9 mouse cellular contexts compared by ENCODE assay signal in the genomic region with DNA sequence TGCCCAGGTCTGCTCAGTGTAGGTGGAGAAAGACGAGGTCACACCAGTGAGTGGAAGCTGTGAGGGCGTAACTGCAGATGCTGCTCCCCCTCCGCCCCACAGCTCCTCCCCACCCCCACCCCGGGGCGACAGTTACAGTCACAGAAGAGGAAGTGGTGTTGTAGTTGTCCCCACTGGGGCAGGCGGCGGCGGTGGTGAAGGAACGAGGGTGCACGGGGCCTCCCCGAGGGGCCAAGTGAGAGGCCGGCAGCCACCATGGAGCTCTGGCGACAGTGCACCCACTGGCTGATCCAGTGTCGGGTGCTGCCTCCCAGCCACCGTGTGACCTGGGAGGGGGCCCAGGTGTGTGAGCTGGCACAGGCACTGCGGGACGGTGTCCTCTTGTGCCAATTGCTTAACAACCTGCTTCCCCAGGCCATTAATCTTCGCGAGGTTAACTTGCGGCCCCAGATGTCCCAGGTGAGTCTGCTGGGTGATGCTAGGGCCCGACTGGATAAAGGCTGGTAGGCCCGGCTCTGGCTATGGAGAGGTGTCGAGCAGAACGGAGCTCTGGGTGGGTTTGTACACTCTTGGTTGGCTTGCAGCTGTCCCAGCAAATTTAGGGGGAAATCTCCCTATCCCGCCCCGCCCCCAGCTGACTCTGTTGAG. TPM values are rescaled to one million over a fixed set of nuclear protein-coding genes. Genes with fewer than 3 reads are reported as not detected.
DNase-seq lines count a peak whose midpoint lies in the region; ATAC-seq and TF ChIP-seq lines count a peak whose summit lies in the region.
"Had no signal": no experiment of that assay in that cellular context is flagged by ENCODE, and none has a peak within 500 bp of the region (broad histone marks: within the 10 kb centered on the region; RNA-seq: fewer than 3 reads in every experiment).

Gene Vav1, plus strand, starts transcription at position 158 of the 648 bp plus-strand sequence.

- intact Hi-C loops in heart, adult 2 months (cut with DNase I) = no loop called here

- no peak within 1 kb of the TSS; the same call in 1 of the 2 replicates for H3K4me3 ChIP-seq in heart, adult 2 months
- peak within 1 kb of the TSS; percentile 93 for H3K4me3 ChIP-seq in G1E (ENCODE audit: low read depth, low read length)
- H3K4me3 ChIP-seq in liver, embryonic 16.5 days (ENCODE audit: low read depth, low read length) = peak within 1 kb of the TSS; percentile 52
- no peak within 1 kb of the TSS for H3K4me3 ChIP-seq in midbrain, embryonic 11.5 days (ENCODE audit: low read depth, low read length)
- H3K4me3 ChIP-seq: midbrain, embryonic 10.5 days had no signal

- ATAC-seq in G1E (ENCODE audit: extremely low read depth, insufficient number of reproducible peaks, low FRiP score, poor library complexity, severe bottlenecking) = peak; percentile 73
- peak; percentile 19 for ATAC-seq in liver, embryonic 16.5 days (ENCODE audit: low read depth)
- no peak for ATAC-seq in midbrain, embryonic 11.5 days (ENCODE audit: low FRiP score)

- 52% methylated on average over 26 of the region's 26 CpGs for WGBS in heart, adult 2 months
- 14% methylated on average over 26 of the region's 26 CpGs for WGBS in liver, embryonic 16.5 days (ENCODE audit: insufficient replicate concordance)
- 71% methylated on average over 26 of the region's 26 CpGs for WGBS in midbrain, embryonic 11.5 days

- TF ChIP-seq EP300 in heart, adult 2 months (IDR thresholded peaks at IDR 0.05; ENCODE audit: insufficient read depth, low read depth, low read length) = no peak

- peak within 1 kb of the TSS; percentile 37 for H3K4me2 ChIP-seq in liver, embryonic 16.5 days (ENCODE audit: low read depth, low read length)
- no peak within 1 kb of the TSS for H3K4me2 ChIP-seq in midbrain, embryonic 11.5 days

- TF ChIP-seq CTCF in heart, adult 2 months (IDR thresholded peaks at IDR 0.05) = no peak
- no peak for TF ChIP-seq CTCF in G1E (IDR thresholded peaks at IDR 0.05; ENCODE audit: low read depth, low read length)

- H3K9me3 ChIP-seq in G1E (replicated peaks) = no peaks in the 10 kb centered on the region
- no peaks in the 10 kb centered on the region for H3K9me3 ChIP-seq in liver, embryonic 16.5 days (replicated peaks; ENCODE audit: control insufficient read depth, low read length)
- H3K9me3 ChIP-seq in midbrain, embryonic 11.5 days (ENCODE audit: control insufficient read depth, low read length) = no peaks in the 10 kb centered on the region
- H3K9me3 ChIP-seq: midbrain, embryonic 10.5 days had no signal

- peak; percentile 62 to 75 for DNase-seq in heart, adult 2 months
- no peak for DNase-seq in heart, adult 8-10 months (ENCODE audit: low spot score)
- DNase-seq in G1E (ENCODE audit: low spot score) = peak; percentile 89
- DNase-seq in spleen, postnatal 10 days (ENCODE audit: low spot score in 2 of 2) = peak; percentile 57 to 86
- DNase-seq in Muller cell, postnatal 12 days (ENCODE audit: inconsistent ontology term) = no peak
- DNase-seq in midbrain, embryonic 11.5 days (ENCODE audit: low spot score, missing footprints) = no peak
- DNase-seq in yolk sac, embryonic 10.5 days (ENCODE audit: low spot score) = no peak

- no peak within 1 kb of the TSS; the same call in 1 of the 2 replicates for H3K27ac ChIP-seq in heart, adult 2 months
- H3K27ac ChIP-seq in liver, embryonic 16.5 days (ENCODE audit: low read length) = peak within 1 kb of the TSS; percentile 58
- no peak within 1 kb of the TSS for H3K27ac ChIP-seq in midbrain, embryonic 11.5 days (ENCODE audit: low read depth, low read length)
- H3K27ac ChIP-seq: midbrain, embryonic 10.5 days had no signal

- no peaks in the 10 kb centered on the region for H3K36me3 ChIP-seq in heart, adult 2 months (ENCODE audit: control insufficient read depth, insufficient read depth, low read length)
- peaks cover 40% of the 10 kb centered on the region for H3K36me3 ChIP-seq in G1E (replicated peaks)
- H3K36me3 ChIP-seq in liver, embryonic 16.5 days (ENCODE audit: control insufficient read depth, insufficient read depth) = no peaks in the 10 kb centered on the region
- H3K36me3 ChIP-seq in midbrain, embryonic 11.5 days (ENCODE audit: control insufficient read depth, insufficient read depth, low read length) = no peaks in the 10 kb centered on the region
- H3K36me3 ChIP-seq: midbrain, embryonic 10.5 days had no signal

- H3K79me2 ChIP-seq in heart, adult 2 months (replicated peaks; ENCODE audit: control insufficient read depth, insufficient read depth, low read length) = no peaks in the 10 kb centered on the region

- H3K9ac ChIP-seq in heart, adult 2 months (ENCODE audit: low read depth, low read length) = no peak within 1 kb of the TSS; the same call in 1 of the 2 replicates
- H3K9ac ChIP-seq in liver, embryonic 16.5 days (ENCODE audit: low read depth, low read length) = peak within 1 kb of the TSS; percentile 54
- no peak within 1 kb of the TSS for H3K9ac ChIP-seq in midbrain, embryonic 11.5 days (ENCODE audit: low read length)

- no peaks in the 10 kb centered on the region for H3K27me3 ChIP-seq in heart, adult 2 months (ENCODE audit: control insufficient read depth, insufficient read depth, low read length)
- H3K27me3 ChIP-seq in G1E (ENCODE audit: insufficient read depth, low read length) = peaks cover 13% of the 10 kb centered on the region
- H3K27me3 ChIP-seq in liver, embryonic 16.5 days (ENCODE audit: control insufficient read depth, insufficient read depth, low read depth, low read length) = peaks cover 19% of the 10 kb centered on the region
- peaks cover 24% of the 10 kb centered on the region for H3K27me3 ChIP-seq in midbrain, embryonic 11.5 days (ENCODE audit: control insufficient read depth, insufficient read depth, low read length)

- TF ChIP-seq POLR2A in heart, adult 2 months (IDR thresholded peaks at IDR 0.05; ENCODE audit: insufficient read depth, low read depth, low read length) = no peak; the same call in 1 of the 2 replicates

- peaks cover 2% of the 10 kb centered on the region; the same call in 1 of the 2 replicates for H3K4me1 ChIP-seq in heart, adult 2 months (ENCODE audit: control insufficient read depth, insufficient read depth, low read length)
- H3K4me1 ChIP-seq in G1E (ENCODE audit: insufficient read depth, low read depth, low read length) = peaks cover 90% of the 10 kb centered on the region
- H3K4me1 ChIP-seq in liver, embryonic 16.5 days (ENCODE audit: control insufficient read depth, low read depth, low read length) = peaks cover 16% of the 10 kb centered on the region
- H3K4me1 ChIP-seq in midbrain, embryonic 11.5 days (ENCODE audit: control insufficient read depth, insufficient read depth, low read length) = peaks cover 14% of the 10 kb centered on the region

RNA-seq across cellular contexts. Expression of gene Vav1, which starts in this region (rescaled TPM):
- 1 to 10 TPM; 1.9 to 2.2 TPM for total RNA-seq in heart, adult 2 months (2021)
- 1.8 and 2.0 TPM in 2 replicates for polyA plus RNA-seq in heart, adult 2 months (2012; rRNA removed)
- total RNA-seq in heart, adult 8-10 months (2022) = 1 to 10 TPM; 1.1 to 1.9 (median 1.4) TPM
- total RNA-seq in G1E (2014; fragmentation: Nextera tagmentation) (43.6 and 48.1 TPM in 2 replicates), G1E (2017) (175 and 177 TPM in 2 replicates)
- 43.4 and 50.0 TPM in 2 replicates for polyA plus RNA-seq in G1E (2012)
- 13.7 and 14.4 TPM in 2 replicates for polyA plus RNA-seq in liver, embryonic 16.5 days (2015; fragmentation: Nextera tagmentation; extraction: Ambion mirVana)
- 1.8 and 2.3 TPM in 2 replicates for polyA plus RNA-seq in midbrain, embryonic 11.5 days (2014; fragmentation: Nextera tagmentation; extraction: Ambion mirVana)

Comparison
In these comparisons a context has a peak if more than half of its experiments do, and no peak if none do; other contexts are left out.
1. RNA of gene Vav1 (total RNA-seq): 43.6 to 177 TPM in G1E; 1.9 to 2.2 TPM in heart, adult 2 months and 1.1 to 1.9 TPM in heart, adult 8-10 months; every median in the first group is over 10 times any median in the second.
2. DNase-seq: peak in heart, adult 2 months (2 of 2), G1E (single experiment) and spleen, postnatal 10 days (2 of 2); none in heart, adult 8-10 months (single experiment), Muller cell, postnatal 12 days (single experiment), midbrain, embryonic 11.5 days (single experiment) and yolk sac, embryonic 10.5 days (single experiment).
3. H3K4me3 ChIP-seq: peak in G1E (single experiment) and liver, embryonic 16.5 days (single experiment); none in heart, adult 2 months (single experiment) and midbrain, embryonic 11.5 days (single experiment).